Mouse (Mus musculus): Measurements from ENCODE around the gene Rpl23.

GRCm38 (mm10) chr11:97728311-97728710 is 53.9 kb downstream of the Rpl23 start:
- no peak for TF ChIP-seq CTCF (IDR thresholded peaks at IDR 0.05; ENCODE audit: low read depth)
- TF ChIP-seq EP300 (IDR thresholded peaks at IDR 0.05; ENCODE audit: low read depth): no peak

All from liver, postnatal 0 days (tissue).